Mouse (Mus musculus): ENCODE measurements around the gene Rnf144a.

DNA sequence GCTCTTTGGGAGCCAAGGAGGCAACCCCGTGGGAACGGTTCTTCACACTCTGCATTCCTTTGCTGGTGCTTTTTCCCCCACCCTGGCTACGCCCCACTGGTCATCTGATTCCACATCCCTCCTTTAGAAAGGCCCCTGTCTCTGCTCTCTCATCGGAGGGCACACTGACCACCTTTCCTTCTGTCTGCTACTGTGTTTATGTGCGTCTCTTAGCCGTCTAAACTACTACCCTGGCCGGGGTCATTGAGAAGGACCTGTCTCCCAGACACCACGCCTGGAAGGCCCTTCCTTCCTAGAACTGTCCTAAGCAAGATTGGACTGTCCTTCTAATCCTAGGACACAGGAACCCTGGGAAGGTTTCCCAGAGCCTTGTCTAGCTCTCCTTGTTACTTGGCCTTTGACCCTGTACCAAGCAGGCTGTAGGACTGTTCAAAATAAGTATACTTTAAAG, 1.1 kb downstream of the Rnf144a start:
- no peak for TF ChIP-seq CTCF (IDR thresholded peaks at IDR 0.05; ENCODE audit: low read depth)
- TF ChIP-seq EP300 (IDR thresholded peaks at IDR 0.05; ENCODE audit: low read depth) = no peak
